Mouse (Mus musculus): Measurements from ENCODE around the gene Mmp14.

Mmp14 gene

DNA sequence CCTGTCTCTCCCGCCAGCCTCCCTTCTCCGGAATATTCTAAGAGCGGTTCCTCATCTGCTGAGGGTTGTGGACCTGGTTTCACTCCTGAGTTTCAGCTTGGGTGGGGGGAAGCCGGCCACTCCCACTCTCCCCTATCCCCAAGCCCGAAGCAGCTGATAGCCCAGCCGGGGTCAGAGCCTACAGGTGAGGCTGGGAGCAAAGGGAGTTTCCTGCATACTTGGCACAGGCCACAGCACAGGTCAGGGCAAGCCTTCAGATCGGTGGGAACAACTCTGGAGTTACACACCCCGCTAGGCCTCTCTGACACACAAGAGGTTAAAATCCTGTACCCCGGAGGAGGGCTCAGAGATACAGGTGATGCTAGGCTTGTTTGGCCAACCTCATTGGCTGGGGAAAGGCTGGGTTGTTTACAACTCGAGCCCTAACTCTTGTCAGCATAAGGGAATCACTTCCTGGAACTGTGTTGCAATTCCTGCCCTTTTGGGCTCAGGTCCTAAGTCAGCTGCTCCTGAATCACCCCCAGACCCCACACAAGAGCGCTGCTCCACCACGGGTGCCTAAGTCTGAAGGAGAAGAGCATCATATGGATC lies 2.6 kb downstream of the Mmp14 start:
- DNase-seq (ENCODE audit: low read depth, low spot score): no peak

DNA sequence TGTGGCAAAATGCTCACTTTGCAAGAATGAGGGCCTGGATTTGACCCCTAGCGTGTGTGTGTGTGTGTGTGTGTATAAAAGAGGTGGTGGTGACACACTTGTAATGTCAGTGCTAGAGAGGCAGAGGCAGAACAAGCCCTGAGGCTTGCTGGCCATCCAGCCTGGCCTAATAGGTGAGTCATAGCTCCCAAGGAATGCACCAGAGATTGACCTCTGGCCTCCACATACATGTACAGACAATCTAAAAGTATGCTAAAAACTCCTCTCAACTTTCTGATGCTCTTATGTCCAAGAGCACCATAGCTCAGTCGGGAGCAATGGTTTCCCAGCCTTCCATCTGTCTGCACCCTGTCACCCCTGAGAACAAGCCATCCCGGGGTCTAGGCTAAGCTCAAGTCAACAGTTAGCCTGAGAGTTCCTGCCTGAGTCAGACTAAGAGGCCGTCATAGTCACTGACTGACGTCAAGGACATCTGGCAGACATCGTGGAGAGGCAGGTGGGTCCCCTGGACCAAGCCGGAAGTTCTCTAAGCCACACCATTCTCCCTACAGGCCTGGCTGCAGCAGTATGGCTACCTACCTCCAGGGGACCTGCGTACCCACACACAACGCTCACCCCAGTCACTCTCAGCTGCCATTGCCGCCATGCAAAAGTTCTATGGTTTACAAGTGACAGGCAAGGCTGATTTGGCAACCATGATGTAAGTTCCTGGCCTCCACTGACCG lies 3.9 kb downstream of the Mmp14 start:
- no peak for DNase-seq (ENCODE audit: low read depth, low spot score)

DNA sequence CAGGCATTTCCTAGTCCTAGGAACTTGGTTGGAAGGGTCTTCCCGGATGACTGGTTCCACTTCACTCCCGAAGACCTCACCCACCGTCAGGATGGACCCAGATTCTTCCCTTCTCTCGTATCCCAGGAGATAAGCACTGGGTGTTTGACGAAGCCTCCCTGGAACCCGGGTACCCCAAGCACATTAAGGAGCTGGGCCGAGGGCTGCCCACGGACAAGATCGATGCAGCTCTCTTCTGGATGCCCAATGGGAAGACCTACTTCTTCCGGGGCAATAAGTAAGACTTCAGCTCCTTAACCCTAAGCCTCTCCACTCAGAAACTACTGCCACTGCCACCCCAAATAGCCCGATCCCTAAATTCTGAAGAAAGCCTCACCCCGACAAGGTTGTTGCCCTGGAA lies 7.7 kb downstream of the Mmp14 start:
- no peak for DNase-seq (ENCODE audit: low read depth, low spot score)

DNA sequence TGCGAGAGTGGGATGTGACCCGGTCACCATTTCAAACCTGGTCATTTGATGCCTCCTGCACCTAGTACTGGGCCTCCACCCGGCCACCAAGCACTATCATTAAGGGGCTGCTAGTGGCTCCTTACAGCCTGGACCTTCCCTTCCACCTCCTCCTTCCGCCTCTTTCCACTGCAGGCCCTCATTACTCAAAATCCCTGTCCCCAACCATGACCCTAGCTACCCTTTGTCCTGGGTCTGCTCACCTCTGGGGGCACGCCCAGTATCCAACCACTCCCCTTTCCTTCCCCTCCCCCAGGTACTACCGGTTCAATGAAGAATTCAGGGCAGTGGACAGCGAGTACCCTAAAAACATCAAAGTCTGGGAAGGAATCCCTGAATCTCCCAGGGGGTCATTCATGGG lies 8.2 kb downstream of the Mmp14 start:
- DNase-seq (ENCODE audit: low read depth, low spot score): no peak

DNA sequence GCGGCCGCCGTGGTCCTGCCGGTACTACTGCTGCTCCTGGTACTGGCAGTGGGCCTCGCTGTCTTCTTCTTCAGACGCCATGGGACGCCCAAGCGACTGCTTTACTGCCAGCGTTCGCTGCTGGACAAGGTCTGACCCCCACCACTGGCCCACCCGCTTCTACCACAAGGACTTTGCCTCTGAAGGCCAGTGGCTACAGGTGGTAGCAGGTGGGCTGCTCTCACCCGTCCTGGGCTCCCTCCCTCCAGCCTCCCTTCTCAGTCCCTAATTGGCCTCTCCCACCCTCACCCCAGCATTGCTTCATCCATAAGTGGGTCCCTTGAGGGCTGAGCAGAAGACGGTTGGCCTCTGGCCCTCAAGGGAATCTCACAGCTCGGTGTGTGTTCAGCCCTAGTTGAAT lies 9.1 kb downstream of the Mmp14 start:
- DNase-seq (ENCODE audit: low read depth, low spot score): no peak

DNA sequence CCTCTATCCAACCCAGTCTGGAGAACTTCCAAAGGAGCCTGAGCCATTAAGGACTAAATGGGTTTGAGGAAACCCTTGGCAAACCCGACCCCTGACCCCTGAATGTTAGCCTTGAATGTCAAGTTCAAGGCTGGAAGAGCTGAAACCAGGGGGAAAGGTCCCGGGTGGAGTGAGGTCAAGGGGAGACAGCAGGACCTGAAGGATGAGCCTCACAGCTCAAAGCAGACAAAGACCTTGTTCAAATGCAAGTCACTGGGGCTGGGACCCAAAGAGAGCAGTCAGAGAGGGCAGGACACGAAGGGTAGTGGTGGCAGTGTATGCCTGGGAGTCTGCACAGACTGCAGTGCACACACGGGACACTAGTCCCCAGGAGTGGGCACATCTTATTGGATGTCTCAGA lies 10.0 kb downstream of the Mmp14 start:
- no peak for DNase-seq (ENCODE audit: low read depth, low spot score)

DNA sequence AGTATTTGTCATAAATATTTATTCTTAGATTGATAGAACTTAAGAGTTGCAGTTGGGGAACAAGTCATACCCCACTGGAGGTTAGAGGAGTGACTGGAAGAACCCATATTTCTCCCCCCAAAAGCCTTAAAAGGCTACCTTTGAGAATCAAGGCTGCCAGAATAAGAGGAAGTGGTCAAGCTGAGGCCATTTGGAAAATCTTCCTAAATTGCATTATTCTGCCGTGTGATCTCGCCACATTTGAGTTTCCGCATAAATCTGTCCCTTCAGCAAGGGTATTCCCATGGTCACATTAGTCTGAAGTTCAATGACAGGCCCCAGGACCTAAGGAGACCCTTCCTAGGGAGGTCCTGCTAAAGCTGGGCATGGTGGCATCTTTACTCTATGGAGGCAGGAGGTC lies 11.1 kb downstream of the Mmp14 start:
- DNase-seq (ENCODE audit: low read depth, low spot score): no peak

DNA sequence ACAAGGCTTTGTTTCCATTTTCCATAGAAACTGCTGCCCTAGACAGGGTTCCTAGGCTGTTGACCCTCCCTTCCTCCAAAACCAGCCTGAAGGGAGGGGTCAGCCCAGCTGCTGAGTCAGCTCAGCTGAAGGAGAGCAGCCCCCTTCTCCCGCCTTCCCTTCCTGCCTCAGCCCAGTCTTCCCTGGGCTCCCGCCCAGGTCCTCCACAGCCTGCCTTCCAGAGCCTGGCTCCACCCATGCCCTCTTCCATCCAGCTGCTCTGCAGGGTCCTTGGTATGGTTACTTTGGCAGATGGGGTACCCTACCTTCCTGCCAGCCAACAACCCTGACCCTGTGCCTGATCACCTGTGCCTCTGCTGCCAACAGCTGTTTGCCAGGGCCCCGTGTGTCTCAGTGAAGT lies 11.8 kb downstream of the Mmp14 start:
- DNase-seq (ENCODE audit: low read depth, low spot score): peak; percentile 47

DNA sequence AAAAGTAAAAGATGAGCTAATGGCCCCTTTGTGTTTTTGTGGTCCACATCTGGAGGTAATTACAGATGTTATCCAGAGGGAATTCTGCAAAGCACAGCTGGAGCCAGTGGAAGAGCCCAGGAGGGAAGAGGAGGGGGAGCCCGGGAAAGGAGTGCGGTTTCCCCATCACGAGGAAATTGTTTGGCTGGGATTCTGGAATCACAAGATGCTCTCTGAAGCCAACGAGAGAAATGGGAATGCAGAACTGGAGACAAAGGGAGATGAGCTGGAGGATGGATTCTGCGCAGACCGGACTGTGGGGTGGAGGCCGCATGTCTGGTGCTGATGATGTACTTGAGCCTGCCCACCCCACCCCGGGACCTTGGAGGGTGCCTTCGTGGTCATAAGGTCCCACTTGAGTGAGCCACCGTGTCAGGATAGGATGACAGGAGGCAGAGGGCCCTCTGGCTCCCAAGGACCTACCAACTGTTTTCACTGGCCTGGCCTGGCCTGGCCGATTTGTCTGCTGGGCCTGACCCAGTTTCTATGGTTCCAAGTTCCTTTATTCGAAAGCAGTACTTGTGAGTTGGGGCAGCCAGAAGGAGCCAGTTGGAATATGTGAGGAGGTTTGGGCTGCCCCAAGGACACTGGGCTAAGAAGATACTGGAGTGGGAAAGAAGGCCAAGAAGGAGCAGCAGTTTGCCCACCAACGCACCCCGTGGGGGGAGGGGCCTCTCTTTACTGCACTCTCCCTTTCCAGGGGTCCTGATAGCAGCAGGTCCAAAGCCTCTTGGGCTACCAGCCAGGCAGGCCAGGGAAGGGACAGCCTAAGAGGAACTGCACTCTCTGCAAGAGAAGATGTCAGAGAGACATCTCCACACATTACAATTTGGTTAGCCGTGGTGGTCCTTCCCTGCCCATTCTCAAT lies 12.6 kb downstream of the Mmp14 start:
- peak; percentile 63 for DNase-seq (ENCODE audit: low read depth, low spot score)

DNA sequence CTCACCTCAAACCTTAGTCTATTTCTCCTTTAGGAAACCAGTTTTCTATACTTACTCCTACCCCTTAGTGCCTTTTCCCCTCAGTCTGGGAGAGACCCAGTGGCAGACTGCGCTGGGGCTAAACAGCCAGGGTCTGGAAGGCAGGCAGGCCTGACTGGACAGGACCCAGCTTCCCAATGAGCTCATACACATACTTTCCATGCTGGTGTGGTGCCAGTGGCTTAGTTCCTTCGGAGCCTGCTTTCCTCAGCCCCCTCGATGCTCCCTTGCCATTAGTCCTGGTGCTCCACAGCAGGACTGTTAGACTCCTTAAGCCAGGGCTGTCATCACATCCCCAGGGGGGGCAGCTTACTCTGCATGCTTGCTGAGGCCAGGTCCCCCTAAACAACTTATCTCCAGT lies 14.1 kb downstream of the Mmp14 start:
- DNase-seq (ENCODE audit: low read depth, low spot score): no peak

DNA sequence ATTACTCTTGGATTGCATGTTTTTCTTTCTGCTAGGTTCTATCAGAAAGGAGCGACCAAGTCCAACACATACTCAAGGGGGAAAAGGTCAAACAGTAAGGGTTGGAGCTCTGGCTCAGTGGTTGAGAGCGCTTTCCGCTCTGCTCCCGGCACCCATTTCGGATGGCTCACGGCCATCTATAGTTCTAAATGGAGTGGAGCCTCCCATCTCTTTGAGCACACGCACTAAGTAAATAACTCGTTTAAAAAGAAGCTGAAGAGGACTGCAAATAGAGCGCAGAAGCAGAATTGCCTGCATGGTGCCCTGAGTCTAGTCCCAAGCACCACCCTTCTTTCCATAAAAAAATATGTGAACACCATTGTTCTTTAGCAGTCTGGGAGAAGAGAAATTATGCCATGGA lies 22.2 kb downstream of the Mmp14 start:
- DNase-seq (ENCODE audit: low read depth, low spot score): no peak

DNA sequence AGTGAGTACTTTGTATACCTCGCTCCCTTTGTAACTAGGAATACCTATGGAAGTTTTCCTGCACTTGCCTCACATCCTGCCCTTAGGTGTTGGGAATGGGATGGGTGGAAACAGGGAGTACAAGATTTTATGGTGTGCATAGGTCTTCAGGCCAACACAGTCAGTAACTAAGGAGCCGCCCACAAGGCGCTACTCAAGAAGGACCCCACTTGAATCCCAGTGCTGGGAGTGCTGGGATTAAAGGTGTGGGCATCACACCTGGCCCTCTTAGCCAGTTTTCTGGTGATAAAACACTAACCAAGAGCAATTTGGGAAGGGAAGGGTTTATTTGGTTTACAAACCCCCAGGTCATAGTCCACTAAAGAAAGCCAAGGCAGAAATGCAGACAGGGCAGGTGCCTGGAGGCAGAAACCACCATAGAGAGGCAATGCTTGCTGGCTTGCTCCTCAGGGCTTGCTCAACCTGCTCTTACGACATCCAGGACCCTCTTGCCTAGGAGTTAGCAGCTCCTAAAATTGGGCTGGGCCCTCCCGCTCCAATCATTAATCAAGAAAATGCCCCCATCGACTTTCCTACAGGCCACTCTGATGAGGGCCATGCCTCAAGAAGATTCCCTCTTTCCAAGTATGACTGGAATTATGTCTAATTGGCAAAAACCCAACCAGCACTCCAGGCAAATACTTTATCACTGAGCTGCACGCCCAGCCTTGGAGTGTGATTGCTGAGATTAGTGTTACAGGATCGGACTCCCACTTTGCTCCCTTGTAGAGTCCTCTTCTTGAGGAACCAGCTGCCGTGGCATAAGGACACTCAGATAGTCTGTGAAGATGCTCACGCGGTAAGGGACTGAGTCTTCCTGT lies 23.5 kb downstream of the Mmp14 start:
- DNase-seq (ENCODE audit: low read depth, low spot score): no peak

DNA sequence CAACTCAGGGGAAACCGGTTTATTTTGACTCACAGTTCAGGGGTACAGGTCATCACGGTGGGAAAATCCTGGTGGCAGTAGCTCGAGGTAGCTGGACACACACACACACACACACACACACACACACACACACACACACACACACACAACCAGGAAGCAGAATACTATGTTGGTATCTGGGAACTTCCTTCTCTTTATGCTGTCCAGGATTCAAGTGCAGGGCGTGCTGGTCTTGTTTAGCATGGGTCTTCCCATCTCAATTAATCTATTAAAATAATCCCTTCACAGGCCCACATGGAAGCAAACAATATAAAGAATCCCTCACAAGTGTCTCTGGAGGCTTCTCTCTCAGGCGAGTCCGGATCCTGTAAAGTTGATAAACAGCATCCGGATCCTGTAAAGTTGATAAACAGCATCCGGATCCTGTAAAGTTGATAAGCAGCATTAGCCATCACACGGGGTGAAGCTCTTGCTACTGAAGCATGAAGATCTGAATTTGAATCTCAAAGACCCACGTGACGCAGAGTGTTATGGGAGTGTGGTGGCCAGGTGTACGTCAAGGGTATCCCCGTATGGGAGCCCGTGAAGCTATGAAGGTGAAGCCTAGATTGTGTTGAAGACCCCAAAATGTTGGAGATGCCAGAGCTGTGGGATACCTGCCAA lies 26.6 kb downstream of the Mmp14 start:
- no peak for DNase-seq (ENCODE audit: low read depth, low spot score)

DNA sequence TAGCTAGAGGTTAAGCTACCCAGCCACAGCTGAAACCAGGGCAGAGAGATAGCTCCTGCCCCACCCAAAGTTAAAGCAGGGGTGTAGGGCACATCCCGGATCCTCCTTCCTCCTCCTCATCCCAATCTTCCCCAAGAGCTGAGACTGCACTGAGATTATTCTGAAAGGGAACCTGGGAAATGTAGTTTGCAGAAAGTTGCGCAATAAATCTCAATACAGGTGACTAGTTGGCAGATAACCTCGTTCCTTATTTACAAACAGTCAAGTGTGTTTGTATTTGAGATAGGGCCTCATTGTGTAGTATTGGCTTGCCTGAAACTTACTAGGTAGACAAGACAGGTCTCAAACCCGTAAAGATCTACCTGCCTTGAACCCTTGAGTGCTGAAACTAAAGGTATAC lies 30.7 kb downstream of the Mmp14 start:
- no peak for DNase-seq (ENCODE audit: low read depth, low spot score)

DNA sequence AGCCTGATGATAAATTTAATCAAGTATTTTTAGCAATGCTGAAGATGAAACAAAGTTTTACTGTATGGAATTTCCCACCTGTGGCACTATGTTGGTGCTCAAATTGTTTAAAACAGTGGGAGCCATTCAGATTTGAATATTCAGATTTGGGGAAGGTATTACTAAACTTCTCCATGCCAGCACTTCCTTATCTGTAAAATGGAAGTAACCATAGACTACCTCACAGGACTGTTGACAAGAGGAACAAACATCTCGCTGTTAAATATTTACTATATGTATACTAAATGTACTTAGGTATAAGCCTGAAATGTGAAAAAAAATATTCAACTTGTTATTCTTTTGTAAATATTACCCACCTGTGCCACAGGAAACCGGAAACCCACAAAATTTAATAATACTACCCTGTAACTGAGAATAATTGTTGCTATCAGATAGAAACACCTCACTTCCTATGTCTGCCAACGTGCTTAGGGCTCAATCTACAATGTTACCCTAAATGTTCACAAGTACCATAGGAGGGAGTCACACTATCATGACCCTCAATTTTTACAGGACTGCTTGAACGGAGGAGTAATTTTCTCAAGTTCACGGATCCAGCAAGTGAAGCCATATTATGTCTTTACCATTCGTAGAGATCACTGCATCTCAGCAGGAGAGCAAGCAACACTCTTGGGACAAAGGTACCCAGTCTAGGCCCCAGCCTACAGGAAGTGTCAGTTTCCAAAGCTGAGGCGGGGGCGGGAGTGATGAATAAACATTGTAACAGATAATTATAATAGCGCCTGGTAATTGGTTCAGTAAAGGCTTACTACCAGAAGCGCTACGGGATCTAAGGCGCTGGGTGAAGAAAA lies 31.9 kb downstream of the Mmp14 start:
- no peak for DNase-seq (ENCODE audit: low read depth, low spot score)

DNA sequence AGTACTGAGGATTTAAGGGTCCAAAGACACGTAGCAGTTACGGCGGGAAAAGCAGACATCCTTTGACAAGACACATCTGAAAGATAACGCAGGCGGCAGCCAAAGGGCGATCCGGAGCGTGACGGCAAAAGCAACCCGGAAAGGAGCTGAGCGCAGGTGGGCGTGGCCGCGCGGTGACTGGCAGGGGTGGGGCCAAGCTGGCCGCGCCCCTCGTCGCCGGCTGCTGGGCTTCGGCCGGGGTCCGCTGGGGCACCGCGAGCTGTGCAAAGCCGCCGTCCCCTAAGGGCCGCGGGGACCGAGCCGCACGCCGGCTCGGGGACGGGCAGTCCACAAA lies 32.5 kb downstream of the Mmp14 start, which contains the start of gene Lrp10:
Gene Lrp10, plus strand, starts transcription at position 179 of the 334 bp plus-strand sequence.
- peak; percentile 71 for DNase-seq (ENCODE audit: low read depth, low spot score)

DNA sequence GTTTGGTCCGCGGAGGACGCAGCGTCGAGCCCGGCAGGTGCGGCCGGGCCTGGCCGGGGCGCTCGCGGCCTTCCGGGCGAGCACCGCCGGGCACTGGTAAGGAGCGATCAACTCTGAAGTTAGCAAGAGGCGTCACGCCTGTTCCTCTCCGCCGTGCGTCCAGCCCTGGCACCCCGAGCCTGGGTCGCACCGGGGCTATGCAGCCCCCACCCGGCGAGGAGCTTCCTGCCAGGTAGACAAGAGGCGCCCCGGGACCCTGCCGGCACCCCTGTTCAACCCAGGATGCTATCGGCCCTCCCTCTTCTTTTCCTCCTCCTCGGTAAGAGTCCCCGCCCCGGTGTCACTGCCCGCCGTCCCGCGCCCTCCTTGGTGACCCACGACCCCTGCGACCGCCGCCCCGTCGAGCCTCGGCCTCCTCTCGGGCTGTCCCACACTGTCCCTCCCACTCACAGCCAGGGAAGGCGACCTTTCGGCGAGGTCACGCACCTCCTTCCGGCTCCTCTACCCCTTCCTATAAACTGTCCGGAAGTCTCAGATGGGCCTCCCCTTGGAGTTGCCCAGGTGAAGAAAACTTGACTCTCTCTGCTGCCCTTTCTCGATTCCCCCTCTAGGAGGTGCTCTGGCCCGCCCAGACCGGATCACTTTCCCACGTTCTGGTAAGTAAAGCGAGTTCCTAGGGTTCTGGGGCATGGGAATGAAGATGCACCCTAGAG lies 33.0 kb downstream of the Mmp14 start:
- DNase-seq (ENCODE audit: low read depth, low spot score): peak; percentile 77

DNA sequence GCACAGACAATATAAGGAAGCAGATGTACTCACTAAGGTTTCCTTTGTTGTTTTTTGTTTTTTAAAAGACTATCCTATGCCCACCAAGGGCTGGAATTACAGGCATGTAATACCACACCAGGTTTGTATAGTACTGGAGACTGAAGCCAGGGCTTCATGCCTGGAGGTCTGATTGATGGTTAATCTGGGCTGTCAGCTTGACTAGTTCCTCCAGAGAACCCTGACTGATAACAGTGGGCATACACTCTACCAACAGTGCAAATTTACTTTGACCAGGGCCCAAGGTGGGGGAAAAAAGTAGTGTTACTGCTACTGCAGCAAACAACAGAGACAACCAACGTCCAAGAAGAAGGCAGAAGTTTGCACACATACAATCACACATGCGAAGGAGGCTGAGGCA lies 40.1 kb downstream of the Mmp14 start:
- no peak for DNase-seq (ENCODE audit: low read depth, low spot score)

DNA sequence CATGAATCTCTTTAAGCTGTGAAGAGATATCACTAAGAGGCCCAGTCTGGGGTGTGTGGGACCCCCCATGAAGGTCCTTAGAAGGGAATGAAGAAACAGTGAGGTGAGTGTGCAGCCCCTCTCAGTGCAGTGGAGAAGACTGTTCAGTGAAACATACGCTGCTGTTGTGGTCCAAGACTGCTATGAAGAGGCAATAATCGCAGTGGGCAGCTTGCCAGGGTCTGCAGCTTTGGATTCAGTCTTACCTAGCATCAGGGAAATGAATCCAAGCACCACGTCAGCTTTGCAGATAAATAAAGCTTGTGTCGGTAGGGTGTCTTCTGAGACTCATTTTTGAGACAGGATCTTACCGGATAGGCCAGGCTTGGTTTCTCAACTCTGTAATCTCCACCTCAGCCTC lies 41.3 kb downstream of the Mmp14 start:
- no peak for DNase-seq (ENCODE audit: low read depth, low spot score)

DNA sequence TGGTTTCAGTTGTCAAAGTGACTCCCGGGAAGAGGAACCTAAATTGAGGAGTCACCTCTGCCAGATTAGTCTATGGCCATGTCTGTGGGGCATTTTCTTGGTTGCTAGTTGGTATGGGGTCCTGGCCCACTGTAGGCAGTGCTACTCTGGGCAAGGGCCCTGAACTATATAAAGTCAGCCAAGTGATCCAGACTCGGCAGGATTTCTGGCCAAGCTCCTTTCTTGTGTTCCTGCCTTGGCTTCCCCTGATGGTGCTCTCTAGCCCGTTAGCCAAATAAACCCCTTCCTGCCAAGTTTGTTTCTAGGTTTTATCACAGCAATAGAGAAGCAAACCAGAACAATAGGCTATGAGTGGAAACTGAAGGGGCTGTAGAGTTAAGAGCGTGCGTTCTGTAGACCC lies 43.3 kb downstream of the Mmp14 start:
- DNase-seq (ENCODE audit: low read depth, low spot score): no peak

Data from forelimb bud, embryonic 11.5 days (tissue).